Mouse (Mus musculus) kidney, adult 2 months (tissue): Measurements from ENCODE around the gene Il31.

ENCODE experiments used
- CTCF ChIP-seq: fragments of 200-500 bp; conservative IDR thresholded peaks from 2 replicates; pipeline ENCODE4 v1.5.1; 2011; ENCODE audit warnings: low read depth, mild to moderate bottlenecking, control low read depth, low read length, moderate library complexity, mixed read lengths; ENCODE audit not compliant: insufficient read depth, insufficient read length
- POLR2A ChIP-seq: fragments of 200-500 bp; IDR thresholded peaks from one replicate; pipeline ENCODE4 v1.6.1; 2011; ENCODE audit warnings: low read depth, low read length, control low read depth

DNA sequence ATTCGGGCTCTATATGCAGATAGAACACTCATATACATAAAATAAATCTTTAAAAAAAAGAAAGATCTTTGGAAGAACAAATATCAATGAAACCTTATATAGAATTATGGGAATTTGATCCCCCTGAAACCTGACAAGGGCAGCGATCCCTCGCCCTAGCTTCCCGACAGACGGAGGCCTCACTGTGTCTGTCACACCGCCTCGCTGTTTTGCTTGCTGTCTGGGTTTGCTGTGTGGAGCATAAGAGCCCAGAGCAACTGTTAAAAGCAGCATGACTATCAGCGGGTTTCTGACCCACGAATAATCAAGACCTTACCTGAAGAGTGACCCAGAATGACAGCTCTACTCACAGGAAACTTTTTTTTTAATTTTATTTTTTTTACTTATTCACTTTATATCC lies 31.4 kb upstream of the Il31 start:
- TF ChIP-seq POLR2A: no peak
- no peak for TF ChIP-seq CTCF
